Mouse (Mus musculus) heart, postnatal 36 days (tissue): Measurements from ENCODE around the gene Acap2. TPM values are rescaled to one million over a fixed set of nuclear protein-coding genes. Genes with fewer than 3 reads are reported as not detected.

Source experiments
- DNase-seq, 2 experiments: peaks; one replicate each; pipeline ENCODE4 v3.0.0; 2021 to 2022
- intact Hi-C: fragments of 180-260 bp; cut with DNase I; formaldehyde crosslinking; loops from one replicate; pipeline ENCODE4 v1.15.1; 2025
- total RNA-seq, 2 experiments: library from RNA; stranded (reverse); gene quantifications; 2 replicates each; pipeline ENCODE4 v1.2.3; 2021

The Acap2 gene
- total RNA-seq, 2 experiments from 2014 or later: 21.3 to 22.6 TPM

DNA sequence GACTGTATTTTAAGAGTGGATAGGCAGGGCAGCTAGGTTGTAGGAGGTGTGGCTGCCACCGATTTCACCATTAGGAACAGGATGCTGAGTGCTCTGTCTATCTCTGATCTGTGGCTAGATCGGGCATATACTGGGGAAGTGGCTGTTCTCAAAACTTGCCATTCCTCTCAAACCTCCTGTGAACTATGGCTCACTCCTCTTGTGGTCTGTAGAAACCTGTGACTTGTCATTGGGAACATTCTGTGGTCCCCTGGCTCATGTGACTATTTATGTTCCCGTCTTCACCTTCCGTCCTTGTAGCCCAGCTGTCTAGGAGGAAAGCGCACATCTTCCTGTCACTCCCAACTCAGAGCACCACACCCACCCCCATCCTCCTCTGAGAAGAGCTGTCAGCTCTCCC is 8.9 kb upstream of the Acap2 start:
- intact Hi-C loops: no loop called here
- DNase-seq: no peak

DNA sequence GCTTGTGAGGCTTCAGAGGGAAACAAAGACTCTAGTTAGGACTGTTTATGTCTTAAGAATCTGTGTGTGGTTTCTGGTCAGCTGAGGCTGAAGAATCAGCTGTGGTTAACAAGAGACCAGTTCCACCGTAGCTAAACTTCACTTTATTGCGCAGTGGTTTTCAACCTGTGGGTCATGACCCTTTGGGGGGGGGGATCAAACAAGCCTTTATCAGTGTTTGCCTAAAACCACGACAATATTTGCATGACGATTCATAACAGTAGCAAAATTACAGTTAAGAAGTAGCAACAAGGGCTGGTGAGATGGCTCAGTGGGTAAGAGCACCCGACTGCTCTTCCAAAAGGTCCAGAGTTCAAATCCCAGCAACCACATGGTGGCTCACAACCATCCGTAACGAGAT is 4.7 kb upstream of the Acap2 start:
- intact Hi-C loops: no loop called here
- no peak for DNase-seq

DNA sequence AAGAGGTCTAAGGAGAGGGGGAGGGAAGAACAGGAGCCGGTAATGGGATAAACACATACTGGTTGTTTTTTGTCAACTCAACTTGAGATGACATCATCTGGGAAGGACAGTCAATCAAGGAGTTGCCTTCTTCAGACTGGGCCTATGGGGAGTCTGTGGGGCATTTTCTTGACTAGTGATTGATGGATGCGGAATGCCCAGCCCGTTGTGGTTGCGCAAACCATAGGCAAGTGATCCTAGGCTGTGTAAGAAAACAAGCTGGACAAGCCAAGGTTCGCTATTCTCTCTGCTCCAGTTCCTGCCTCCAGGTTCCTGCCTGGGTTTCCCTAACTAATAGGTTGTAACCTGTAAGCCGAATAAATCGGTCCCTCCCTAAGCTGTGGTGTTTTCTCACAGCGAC is 4.1 kb upstream of the Acap2 start:
- intact Hi-C loops: no loop called here
- DNase-seq: no peak

GRCm38 (mm10) chr16:31204216-31204615 is 3.2 kb upstream of the Acap2 start:
- intact Hi-C loops: loop anchor here (5.0 kb wide), 1 partner anchor 68 kb away; no protein-coding TSS in a partner anchor
- DNase-seq: no peak

DNA sequence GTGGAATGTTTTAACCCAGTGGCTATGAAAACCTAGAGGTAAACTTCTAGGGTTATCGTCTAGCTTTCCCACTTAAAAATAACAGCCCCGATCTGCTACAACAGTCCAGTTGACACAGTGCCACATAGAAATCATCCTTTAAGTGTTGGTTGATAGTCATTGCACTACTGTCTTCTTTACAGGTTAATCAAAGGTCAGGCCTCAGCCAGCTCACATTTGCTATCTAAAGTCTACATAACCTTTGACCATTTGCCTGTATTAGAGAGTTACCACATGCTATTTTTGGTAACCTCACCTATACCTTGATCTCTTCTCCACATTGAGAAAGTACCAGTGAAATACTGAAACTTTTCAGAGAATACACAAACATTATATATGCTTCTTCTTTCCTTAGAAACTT is 659 bp upstream of the Acap2 start:
- intact Hi-C loops: loop anchor here (2.0 to 5.0 kb wide), 2 partner anchors 31 to 71 kb away; no protein-coding TSS in a partner anchor
- no peak for DNase-seq

DNA sequence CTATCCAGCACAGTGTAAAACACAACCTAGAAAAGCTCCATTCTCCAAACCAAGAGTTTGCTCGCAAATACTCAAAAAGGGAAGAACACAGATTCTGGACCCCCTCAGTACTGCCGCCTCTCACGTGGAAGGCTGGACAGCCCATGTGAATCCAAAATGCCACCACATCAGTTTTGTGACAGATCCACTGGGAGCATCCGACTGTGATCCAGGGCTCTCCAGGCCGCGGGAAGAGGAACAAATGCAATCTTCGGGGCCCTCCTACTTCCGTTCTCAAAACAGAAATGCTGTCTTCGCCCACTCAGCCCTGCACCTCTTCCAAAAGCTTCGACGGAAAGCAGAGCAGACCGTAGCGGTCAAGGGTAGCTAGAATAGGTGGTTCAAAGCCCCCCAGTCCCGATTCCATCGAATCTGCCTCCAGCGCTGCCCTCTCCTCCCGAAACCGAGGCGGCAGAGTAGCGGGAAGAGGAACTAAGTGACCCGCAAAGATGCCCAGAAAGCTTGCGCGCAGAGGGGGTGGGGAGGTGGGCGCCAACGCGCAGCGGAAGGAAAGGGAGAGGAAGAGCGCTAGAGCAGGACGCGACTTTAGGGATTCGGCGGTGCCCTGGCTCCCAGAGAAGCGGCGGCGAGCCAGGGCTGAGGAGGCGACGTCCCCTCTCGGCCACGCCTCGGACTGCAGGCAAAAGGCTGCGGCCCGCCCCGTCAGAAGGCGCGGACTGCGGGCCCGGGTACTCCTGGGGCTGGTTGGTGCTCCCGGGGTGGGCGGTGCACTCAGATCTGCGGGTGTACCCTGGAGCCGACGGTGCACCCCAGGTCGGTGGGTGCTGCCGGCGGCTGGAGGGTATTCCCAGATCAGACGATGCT is 887 bp downstream of the Acap2 start:
- intact Hi-C loops: loop anchor here (2.0 to 5.0 kb wide), 3 partner anchors 33 to 118 kb away; partner anchors contain the start of gene Xxylt1
- peak; percentile 62 to 77 for DNase-seq

DNA sequence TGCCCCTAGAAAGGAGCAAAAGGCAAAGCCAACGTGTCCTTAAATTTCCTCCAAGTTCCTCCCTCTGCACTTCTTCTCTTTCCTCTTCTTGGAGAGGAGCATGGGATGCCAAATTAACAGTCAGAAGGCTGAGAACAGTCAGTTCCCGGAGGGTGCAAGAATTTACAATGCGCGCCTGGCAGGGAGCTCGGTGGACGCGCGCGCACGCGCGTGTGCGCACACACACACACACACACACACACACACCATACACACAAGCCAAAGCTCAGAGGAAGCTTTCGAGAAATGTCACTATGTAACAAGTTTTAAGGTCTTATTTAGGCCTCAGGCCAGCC is 1.5 kb downstream of the Acap2 start:
- DNase-seq: peak in 1 of 2 experiments; percentile 47
- intact Hi-C loops: loop anchor here (5.0 kb wide), 1 partner anchor 117 kb away; the partner anchor contains the start of gene Xxylt1

- no peak for DNase-seq
- intact Hi-C loops: loop anchor here (5.0 kb wide), 1 partner anchor 115 kb away; the partner anchor contains the start of gene Xxylt1
These were observed 4.1 kb downstream of the Acap2 start for GRCm38 (mm10) chr16:31196971-31197370.

- intact Hi-C loops: no loop called here
- DNase-seq: no peak
These were observed 8.5 kb downstream of the Acap2 start for GRCm38 (mm10) chr16:31192526-31192925.

GRCm38 (mm10) chr16:31191818-31192217 is 9.2 kb downstream of the Acap2 start:
- intact Hi-C loops: no loop called here
- peak in 1 of 2 experiments; percentile 24 for DNase-seq

- intact Hi-C loops: no loop called here
- DNase-seq: no peak
These were observed 10.6 kb downstream of the Acap2 start for GRCm38 (mm10) chr16:31190426-31190825.

GRCm38 (mm10) chr16:31189291-31189690 is 11.8 kb downstream of the Acap2 start:
- no peak for DNase-seq
- intact Hi-C loops: no loop called here

- DNase-seq: no peak
- intact Hi-C loops: no loop called here
These were observed 12.2 kb downstream of the Acap2 start for GRCm38 (mm10) chr16:31188799-31189198.

DNA sequence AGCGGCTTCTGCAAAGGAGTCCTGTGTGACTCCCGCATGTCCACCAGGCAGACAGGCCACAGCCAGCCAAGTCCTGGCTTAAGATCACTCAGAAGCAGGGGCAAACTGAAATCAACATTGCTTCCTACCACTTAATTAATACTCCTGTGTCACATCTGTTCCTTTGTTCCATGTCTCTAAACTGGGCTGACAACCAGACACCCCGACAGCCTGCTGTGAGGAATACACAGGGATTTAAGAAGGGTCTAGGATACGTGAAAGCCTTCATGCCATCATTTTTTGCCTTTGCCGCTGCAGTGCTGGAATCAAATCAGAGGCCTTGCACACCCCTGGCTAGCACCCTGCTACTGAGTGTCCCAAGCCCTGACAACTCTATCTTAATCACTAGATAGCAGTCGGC is 12.8 kb downstream of the Acap2 start:
- intact Hi-C loops: no loop called here
- no peak for DNase-seq

- no peak for DNase-seq
- intact Hi-C loops: no loop called here
These were observed 13.9 kb downstream of the Acap2 start for GRCm38 (mm10) chr16:31187192-31187591.

- intact Hi-C loops: no loop called here
- DNase-seq: no peak
These were observed 15.3 kb downstream of the Acap2 start for GRCm38 (mm10) chr16:31185757-31186156.

GRCm38 (mm10) chr16:31184727-31185126 is 16.3 kb downstream of the Acap2 start:
- intact Hi-C loops: no loop called here

GRCm38 (mm10) chr16:31182576-31182975 is 18.5 kb downstream of the Acap2 start:
- DNase-seq: no peak
- intact Hi-C loops: no loop called here

More at GRCm38 (mm10) chr16:31184727-31185126, 16.3 kb downstream of the Acap2 start:
- DNase-seq: no peak

GRCm38 (mm10) chr16:31180843-31181242 is 20.2 kb downstream of the Acap2 start:
- DNase-seq: no peak
- intact Hi-C loops: no loop called here

- intact Hi-C loops: no loop called here
- DNase-seq: no peak
These were observed 21.7 kb downstream of the Acap2 start for GRCm38 (mm10) chr16:31179384-31179783.

- no peak for DNase-seq
- intact Hi-C loops: no loop called here
These were observed 26.0 kb downstream of the Acap2 start for GRCm38 (mm10) chr16:31174880-31175638.
